Mouse (Mus musculus): ENCODE measurements around the gene Acvr1c. TPM values are rescaled to one million over a fixed set of nuclear protein-coding genes. Genes with fewer than 3 reads are reported as not detected.

Acvr1c gene
- 0.01 TPM in 2 replicates for polyA plus RNA-seq (2012; rRNA removed)

GRCm38 (mm10) chr2:58357414-58358131, at the start of gene Acvr1c:
TSS of gene Acvr1c (minus strand) at chr2:58357895.

Other genes with a start within 250 kb of the Acvr1c start
- 4.1 and 5.8 TPM in 2 replicates for gene Cytip, start 162.4 kb downstream of the Acvr1c start, polyA plus RNA-seq (2012; rRNA removed)
- not detected in 2 replicates for gene Gm17409, start 112.2 kb upstream of the Acvr1c start, polyA plus RNA-seq (2012; rRNA removed)
- 4.3 and 4.8 TPM in 2 replicates for gene Acvr1, start 209.3 kb upstream of the Acvr1c start, polyA plus RNA-seq (2012; rRNA removed)
- gene Upp2, start 209.4 kb upstream of the Acvr1c start, polyA plus RNA-seq (2012; rRNA removed) = 12.4 and 19.6 TPM in 2 replicates

Data from liver, embryonic 18 days (tissue).